Mouse (Mus musculus): ENCODE measurements around the gene Frmd4a. TPM values are rescaled to one million over a fixed set of nuclear protein-coding genes. Genes with fewer than 3 reads are reported as not detected.

Gene Frmd4a
- polyA plus RNA-seq, 1 experiment from 2014 or later = 16.7 TPM

- Histone ChIP-seq H3K27ac (no peak overlapping the region), H3K9ac (no peak overlapping the region), H3K4me1 (no peaks in the 10 kb centered on the region), H3K27me3 (replicated peaks) (peaks cover 9% of the 10 kb centered on the region; the same call in 1 of the 2 replicates), H3K36me3 (no peaks in the 10 kb centered on the region), H3K4me2 (no peak overlapping the region), H3K4me3 (no peak overlapping the region), H3K9me3 (replicated peaks) (no peaks in the 10 kb centered on the region)
- 60% methylated on average over 5 of the region's 5 CpGs for WGBS (ENCODE audit: insufficient replicate concordance)
- ATAC-seq = no peak
Observed at GRCm38 (mm10) chr2:4412870-4413595, 395.5 kb downstream of the Frmd4a start.

- H3K9ac ChIP-seq = no peak overlapping the region
- peaks cover 7% of the 10 kb centered on the region; the same call in 1 of the 2 replicates for H3K27me3 ChIP-seq (replicated peaks)
- H3K36me3 ChIP-seq = no peaks in the 10 kb centered on the region
- no peak overlapping the region for H3K4me2 ChIP-seq
- H3K27ac ChIP-seq = no peak overlapping the region
- 70% methylated on average over 16 of the region's 16 CpGs for WGBS (ENCODE audit: insufficient replicate concordance)
- H3K4me1 ChIP-seq = no peaks in the 10 kb centered on the region
- no peak overlapping the region for H3K4me3 ChIP-seq
- no peaks in the 10 kb centered on the region for H3K9me3 ChIP-seq (replicated peaks)
- no peak for ATAC-seq
Observed at GRCm38 (mm10) chr2:4413596-4414335, 396.2 kb downstream of the Frmd4a start.

GRCm38 (mm10) chr2:4420679-4421312 lies 403.3 kb downstream of the Frmd4a start:
- Histone ChIP-seq H3K4me2 (no peak overlapping the region), H3K4me1 (no peaks in the 10 kb centered on the region), H3K4me3 (no peak overlapping the region), H3K36me3 (no peaks in the 10 kb centered on the region), H3K27me3 (replicated peaks) (no peaks in the 10 kb centered on the region), H3K27ac (no peak overlapping the region), H3K9ac (no peak overlapping the region), H3K9me3 (replicated peaks) (no peaks in the 10 kb centered on the region)
- no peak for ATAC-seq
- 82% methylated on average over 4 of the region's 4 CpGs for WGBS (ENCODE audit: insufficient replicate concordance)

- no peaks in the 10 kb centered on the region for H3K36me3 ChIP-seq
- no peak for ATAC-seq
- WGBS (ENCODE audit: insufficient replicate concordance) = 32% methylated on average over 2 of the region's 2 CpGs
Observed at GRCm38 (mm10) chr2:4421757-4422156, 404.2 kb downstream of the Frmd4a start.

GRCm38 (mm10) chr2:4423896-4424295 lies 406.4 kb downstream of the Frmd4a start:
- Histone ChIP-seq H3K4me3 (no peak overlapping the region), H3K9ac (no peak overlapping the region), H3K4me1 (no peaks in the 10 kb centered on the region), H3K36me3 (no peaks in the 10 kb centered on the region), H3K27me3 (replicated peaks) (no peaks in the 10 kb centered on the region), H3K9me3 (replicated peaks) (no peaks in the 10 kb centered on the region), H3K4me2 (no peak overlapping the region), H3K27ac (no peak overlapping the region)
- no peak for ATAC-seq
- WGBS (ENCODE audit: insufficient replicate concordance) = 72% methylated on average over 6 of the region's 6 CpGs

More at GRCm38 (mm10) chr2:4421757-4422156, 404.2 kb downstream of the Frmd4a start:
- H3K9ac ChIP-seq = no peak overlapping the region
- no peak overlapping the region for H3K4me2 ChIP-seq
- H3K27me3 ChIP-seq (replicated peaks) = no peaks in the 10 kb centered on the region
- no peaks in the 10 kb centered on the region for H3K9me3 ChIP-seq (replicated peaks)
- no peaks in the 10 kb centered on the region for H3K4me1 ChIP-seq
- H3K27ac ChIP-seq = no peak overlapping the region
- no peak overlapping the region for H3K4me3 ChIP-seq

- Histone ChIP-seq H3K9ac (no peak overlapping the region), H3K9me3 (replicated peaks) (no peaks in the 10 kb centered on the region), H3K27me3 (replicated peaks) (no peaks in the 10 kb centered on the region), H3K4me3 (no peak overlapping the region), H3K4me2 (no peak overlapping the region), H3K36me3 (no peaks in the 10 kb centered on the region), H3K4me1 (peaks cover 5% of the 10 kb centered on the region), H3K27ac (no peak overlapping the region)
- no peak for ATAC-seq
- 48% methylated on average over 7 of the region's 7 CpGs for WGBS (ENCODE audit: insufficient replicate concordance)
Observed at GRCm38 (mm10) chr2:4428407-4428855, 410.9 kb downstream of the Frmd4a start.

- Histone ChIP-seq H3K9ac (no peak overlapping the region), H3K9me3 (replicated peaks) (no peaks in the 10 kb centered on the region), H3K27ac (no peak overlapping the region), H3K4me1 (peaks cover 5% of the 10 kb centered on the region), H3K36me3 (no peaks in the 10 kb centered on the region), H3K27me3 (replicated peaks) (peaks cover 12% of the 10 kb centered on the region; the same call in 1 of the 2 replicates), H3K4me2 (no peak overlapping the region), H3K4me3 (no peak overlapping the region)
- no peak for ATAC-seq
- 9% methylated on average over 4 of the region's 4 CpGs for WGBS (ENCODE audit: insufficient replicate concordance)
Observed at GRCm38 (mm10) chr2:4433119-4433518, 415.6 kb downstream of the Frmd4a start.

GRCm38 (mm10) chr2:4435051-4435450 lies 417.5 kb downstream of the Frmd4a start:
- no peaks in the 10 kb centered on the region for H3K9me3 ChIP-seq (replicated peaks)
- no peak overlapping the region for H3K27ac ChIP-seq
- H3K9ac ChIP-seq = no peak overlapping the region
- 63% methylated on average over 8 of the region's 8 CpGs for WGBS (ENCODE audit: insufficient replicate concordance)
- no peak for ATAC-seq
- H3K27me3 ChIP-seq (replicated peaks) = peaks cover 19% of the 10 kb centered on the region; the same call in 1 of the 2 replicates
- H3K4me3 ChIP-seq = no peak overlapping the region
- peaks cover 5% of the 10 kb centered on the region for H3K4me1 ChIP-seq
- H3K36me3 ChIP-seq = no peaks in the 10 kb centered on the region
- H3K4me2 ChIP-seq = no peak overlapping the region

GRCm38 (mm10) chr2:4436361-4437231 lies 419.1 kb downstream of the Frmd4a start:
- H3K27me3 ChIP-seq (replicated peaks) = peaks cover 19% of the 10 kb centered on the region; the same call in 1 of the 2 replicates
- no peak overlapping the region for H3K27ac ChIP-seq
- no peak for ATAC-seq
- H3K9me3 ChIP-seq (replicated peaks) = no peaks in the 10 kb centered on the region
- H3K4me1 ChIP-seq = peaks cover 5% of the 10 kb centered on the region
- no peaks in the 10 kb centered on the region for H3K36me3 ChIP-seq
- no peak overlapping the region for H3K9ac ChIP-seq
- WGBS (ENCODE audit: insufficient replicate concordance) = 68% methylated on average over 19 of the region's 19 CpGs
- H3K4me2 ChIP-seq = no peak overlapping the region
- H3K4me3 ChIP-seq = no peak overlapping the region

GRCm38 (mm10) chr2:4438739-4439138 lies 421.2 kb downstream of the Frmd4a start:
- Histone ChIP-seq H3K9ac (no peak overlapping the region), H3K9me3 (replicated peaks) (no peaks in the 10 kb centered on the region), H3K27ac (no peak overlapping the region), H3K4me3 (no peak overlapping the region), H3K4me1 (no peaks in the 10 kb centered on the region; the same call in 1 of the 2 replicates), H3K4me2 (no peak overlapping the region), H3K36me3 (no peaks in the 10 kb centered on the region), H3K27me3 (replicated peaks) (peaks cover 19% of the 10 kb centered on the region; the same call in 1 of the 2 replicates)
- 42% methylated on average over 7 of the region's 7 CpGs for WGBS (ENCODE audit: insufficient replicate concordance)
- ATAC-seq = no peak

GRCm38 (mm10) chr2:4439909-4440308 lies 422.4 kb downstream of the Frmd4a start:
- Histone ChIP-seq H3K4me1 (no peaks in the 10 kb centered on the region), H3K4me2 (no peak overlapping the region), H3K27ac (no peak overlapping the region), H3K27me3 (replicated peaks) (peaks cover 19% of the 10 kb centered on the region; the same call in 1 of the 2 replicates), H3K36me3 (no peaks in the 10 kb centered on the region), H3K9ac (no peak overlapping the region), H3K4me3 (no peak overlapping the region), H3K9me3 (replicated peaks) (no peaks in the 10 kb centered on the region)
- ATAC-seq = no peak
- 58% methylated on average over 4 of the region's 4 CpGs for WGBS (ENCODE audit: insufficient replicate concordance)

Measured in liver, embryonic 12.5 days (tissue).